10 mouse cellular contexts compared by ENCODE assay signal in genomic region chr4:130568043-130568978, GRCm38 (mm10). TPM values are rescaled to one million over a fixed set of nuclear protein-coding genes. Genes with fewer than 3 reads are reported as not detected.
DNase-seq lines count a peak whose midpoint lies in the region; ATAC-seq and TF ChIP-seq lines count a peak whose summit lies in the region.
"Had no signal": no experiment of that assay in that cellular context is flagged by ENCODE, and none has a peak within 500 bp of the region (broad histone marks: within the 10 kb centered on the region; RNA-seq: fewer than 3 reads in every experiment).

No protein-coding gene starts in this region.

- 78% methylated on average over 23 of the region's 23 CpGs for WGBS in hindbrain, embryonic 11.5 days
- 89% methylated on average over 23 of the region's 23 CpGs for WGBS in hindbrain, embryonic 10.5 days
- 53% methylated on average over 23 of the region's 23 CpGs for WGBS in midbrain, embryonic 14.5 days
- WGBS in midbrain, embryonic 11.5 days, result 89% methylated on average over 23 of the region's 23 CpGs
- WGBS in hindbrain, postnatal 0 days, result 45% methylated on average over 23 of the region's 23 CpGs

- H3K27ac ChIP-seq in hindbrain, embryonic 11.5 days (ENCODE audit: low read depth, low read length), result peak overlapping the region; percentile 19; the same call in 1 of the 2 replicates
- H3K27ac ChIP-seq in hindbrain, embryonic 10.5 days, result no peak overlapping the region
- H3K27ac ChIP-seq in midbrain, embryonic 14.5 days (replicated peaks; ENCODE audit: low read depth, low read length), result 0 out of 2 replicates have a peak overlapping the region, but pooled peaks have one; percentile 32
- H3K27ac ChIP-seq in midbrain, embryonic 11.5 days (ENCODE audit: low read depth, low read length), result no peak overlapping the region
- no peak overlapping the region for H3K27ac ChIP-seq in hindbrain, postnatal 0 days
- H3K27ac ChIP-seq: liver, embryonic 13.5 days had no signal

- TF ChIP-seq CTCF in hindbrain, postnatal 0 days (IDR thresholded peaks at IDR 0.05; ENCODE audit: low read depth), result no peak

- H3K9me3 ChIP-seq in hindbrain, embryonic 11.5 days (ENCODE audit: control insufficient read depth, low read length), result no peaks in the 10 kb centered on the region
- H3K9me3 ChIP-seq in hindbrain, embryonic 10.5 days, result no peaks in the 10 kb centered on the region
- H3K9me3 ChIP-seq in midbrain, embryonic 14.5 days (ENCODE audit: control insufficient read depth, low read length), result no peaks in the 10 kb centered on the region
- H3K9me3 ChIP-seq in midbrain, embryonic 11.5 days (ENCODE audit: control insufficient read depth, low read length), result no peaks in the 10 kb centered on the region
- no peaks in the 10 kb centered on the region for H3K9me3 ChIP-seq in hindbrain, postnatal 0 days (ENCODE audit: low read length)
- H3K9me3 ChIP-seq: liver, embryonic 13.5 days had no signal

- no peak overlapping the region for H3K9ac ChIP-seq in hindbrain, embryonic 11.5 days (ENCODE audit: low read depth, low read length)
- no peak overlapping the region for H3K9ac ChIP-seq in midbrain, embryonic 14.5 days (replicated peaks; ENCODE audit: low read length)
- no peak overlapping the region for H3K9ac ChIP-seq in midbrain, embryonic 11.5 days (ENCODE audit: low read length)
- H3K9ac ChIP-seq in hindbrain, postnatal 0 days (replicated peaks; ENCODE audit: low read length), result 0 out of 2 replicates have a peak overlapping the region, but pooled peaks have one; percentile 1
- H3K9ac ChIP-seq: liver, embryonic 13.5 days had no signal

- no peak overlapping the region for H3K4me3 ChIP-seq in hindbrain, embryonic 11.5 days (ENCODE audit: low read depth, low read length)
- no peak overlapping the region for H3K4me3 ChIP-seq in hindbrain, embryonic 10.5 days
- H3K4me3 ChIP-seq in midbrain, embryonic 14.5 days (replicated peaks; ENCODE audit: low read depth, low read length), result no peak overlapping the region
- no peak overlapping the region for H3K4me3 ChIP-seq in midbrain, embryonic 11.5 days (ENCODE audit: low read depth, low read length)
- no peak overlapping the region for H3K4me3 ChIP-seq in hindbrain, postnatal 0 days (ENCODE audit: low read length)
- H3K4me3 ChIP-seq: liver, embryonic 13.5 days had no signal

- no peak overlapping the region for H3K4me2 ChIP-seq in hindbrain, embryonic 11.5 days (replicated peaks; ENCODE audit: low read depth, low read length)
- peak overlapping the region; percentile 25; the same call in 1 of the 2 replicates for H3K4me2 ChIP-seq in midbrain, embryonic 14.5 days (ENCODE audit: low read length)
- no peak overlapping the region for H3K4me2 ChIP-seq in midbrain, embryonic 11.5 days
- no peak overlapping the region; the same call in 1 of the 2 replicates for H3K4me2 ChIP-seq in hindbrain, postnatal 0 days (ENCODE audit: low read depth, low read length)
- H3K4me2 ChIP-seq: liver, embryonic 13.5 days had no signal

- no peaks in the 10 kb centered on the region for H3K36me3 ChIP-seq in hindbrain, embryonic 11.5 days (ENCODE audit: control insufficient read depth, insufficient read depth, low read length)
- H3K36me3 ChIP-seq in hindbrain, embryonic 10.5 days, result peaks cover 11% of the 10 kb centered on the region; the same call in 1 of the 2 replicates
- H3K36me3 ChIP-seq in midbrain, embryonic 14.5 days (ENCODE audit: control insufficient read depth, insufficient read depth, low read length), result no peaks in the 10 kb centered on the region
- H3K36me3 ChIP-seq in midbrain, embryonic 11.5 days (ENCODE audit: control insufficient read depth, insufficient read depth, low read length), result no peaks in the 10 kb centered on the region
- no peaks in the 10 kb centered on the region for H3K36me3 ChIP-seq in hindbrain, postnatal 0 days (ENCODE audit: insufficient read depth, low read length)
- H3K36me3 ChIP-seq: liver, embryonic 13.5 days had no signal

- H3K27me3 ChIP-seq in hindbrain, embryonic 11.5 days (ENCODE audit: control insufficient read depth, insufficient read depth, low read length), result no peaks in the 10 kb centered on the region; the same call in 1 of the 2 replicates
- no peaks in the 10 kb centered on the region for H3K27me3 ChIP-seq in hindbrain, embryonic 10.5 days (ENCODE audit: insufficient read depth, poor library complexity, severe bottlenecking)
- no peaks in the 10 kb centered on the region for H3K27me3 ChIP-seq in midbrain, embryonic 14.5 days (ENCODE audit: control insufficient read depth, insufficient read depth, low read length)
- no peaks in the 10 kb centered on the region for H3K27me3 ChIP-seq in midbrain, embryonic 11.5 days (ENCODE audit: control insufficient read depth, insufficient read depth, low read length)
- no peaks in the 10 kb centered on the region for H3K27me3 ChIP-seq in hindbrain, postnatal 0 days (ENCODE audit: insufficient read depth, low read length)

- DNase-seq in hindbrain, embryonic 11.5 days (ENCODE audit: low spot score), result no peak
- DNase-seq in hindbrain, embryonic 10.5 days (ENCODE audit: low spot score), result no peak
- no peak for DNase-seq in midbrain, embryonic 14.5 days
- no peak for DNase-seq in midbrain, embryonic 11.5 days (ENCODE audit: low spot score, missing footprints)
- DNase-seq in hindbrain, postnatal 0 days (ENCODE audit: low spot score), result peak; percentile 55
- peak; percentile 84 for DNase-seq in telencephalon, adult 2 months (ENCODE audit: low read depth, low spot score)
- DNase-seq in right cerebral cortex, adult 2 months (ENCODE audit: low spot score in 2 of 2), result no peak
- DNase-seq: heart, adult 11 months; liver, embryonic 13.5 days; right cerebral cortex, postnatal 25 days had no signal

- peak; percentile 37; the same call in 1 of the 2 replicates for ATAC-seq in hindbrain, embryonic 11.5 days (ENCODE audit: low FRiP score)
- ATAC-seq in midbrain, embryonic 14.5 days (ENCODE audit: low FRiP score, low TSS enrichment), result no peak
- no peak for ATAC-seq in midbrain, embryonic 11.5 days (ENCODE audit: low FRiP score)
- ATAC-seq in hindbrain, postnatal 0 days, result no peak

- H3K4me1 ChIP-seq in hindbrain, embryonic 11.5 days (replicated peaks; ENCODE audit: control insufficient read depth, insufficient read depth, low read length), result peaks cover 15% of the 10 kb centered on the region
- peaks cover 74% of the 10 kb centered on the region for H3K4me1 ChIP-seq in hindbrain, embryonic 10.5 days (replicated peaks)
- peaks cover 50% of the 10 kb centered on the region for H3K4me1 ChIP-seq in midbrain, embryonic 14.5 days (ENCODE audit: control insufficient read depth, insufficient read depth, low read length)
- peaks cover 37% of the 10 kb centered on the region for H3K4me1 ChIP-seq in midbrain, embryonic 11.5 days (ENCODE audit: control insufficient read depth, insufficient read depth, low read length)
- peaks cover 24% of the 10 kb centered on the region; the same call in 1 of the 2 replicates for H3K4me1 ChIP-seq in hindbrain, postnatal 0 days (ENCODE audit: insufficient read depth, low read length)

RNA-seq across cellular contexts. Expression of gene Nkain1, which starts 5.7 kb away (rescaled TPM):
- 21.6 and 27.4 TPM in 2 replicates for polyA plus RNA-seq in hindbrain, embryonic 11.5 days (2014; fragmentation: Nextera tagmentation; extraction: Ambion mirVana)
- polyA plus RNA-seq in hindbrain, embryonic 10.5 days (2016; fragmentation: Nextera tagmentation; extraction: Ambion mirVana), result 5.9 and 14.4 TPM in 2 replicates
- 25.7 and 76.6 TPM in 2 replicates for polyA plus RNA-seq in midbrain, embryonic 14.5 days (2014; fragmentation: Nextera tagmentation; extraction: Ambion mirVana)
- 18.7 and 21.4 TPM in 2 replicates for polyA plus RNA-seq in midbrain, embryonic 11.5 days (2014; fragmentation: Nextera tagmentation; extraction: Ambion mirVana)
- total RNA-seq in hindbrain, postnatal 0 days (2014; rRNA removed), result 313 and 323 TPM in 2 replicates
- polyA plus RNA-seq in hindbrain, postnatal 0 days (2015; fragmentation: Nextera tagmentation; extraction: Ambion mirVana), result 10.1 and 10.2 TPM in 2 replicates
- polyA plus RNA-seq: liver, embryonic 13.5 days had no signal

Comparison
In these comparisons a context has a peak if more than half of its experiments do, and no peak if none do; other contexts are left out.
1. DNase-seq: peak in hindbrain, postnatal 0 days (single experiment) and telencephalon, adult 2 months (single experiment); none in hindbrain, embryonic 11.5 days (single experiment), hindbrain, embryonic 10.5 days (single experiment), midbrain, embryonic 14.5 days (single experiment), midbrain, embryonic 11.5 days (single experiment) and right cerebral cortex, adult 2 months (0 of 2).
2. H3K27ac ChIP-seq: peak in hindbrain, embryonic 11.5 days (single experiment) and midbrain, embryonic 14.5 days (single experiment); none in hindbrain, embryonic 10.5 days (single experiment), midbrain, embryonic 11.5 days (single experiment) and hindbrain, postnatal 0 days (single experiment).